Mouse (Mus musculus): ENCODE measurements around the gene Tmem109. TPM values are rescaled to one million over a fixed set of nuclear protein-coding genes. Genes with fewer than 3 reads are reported as not detected.
A peak's percentile ranks its signal among the peaks of the same experiment; 100 is the strongest.

Gene Tmem109
- polyA plus RNA-seq, 1 experiment from 2014 or later = 145 TPM

DNA sequence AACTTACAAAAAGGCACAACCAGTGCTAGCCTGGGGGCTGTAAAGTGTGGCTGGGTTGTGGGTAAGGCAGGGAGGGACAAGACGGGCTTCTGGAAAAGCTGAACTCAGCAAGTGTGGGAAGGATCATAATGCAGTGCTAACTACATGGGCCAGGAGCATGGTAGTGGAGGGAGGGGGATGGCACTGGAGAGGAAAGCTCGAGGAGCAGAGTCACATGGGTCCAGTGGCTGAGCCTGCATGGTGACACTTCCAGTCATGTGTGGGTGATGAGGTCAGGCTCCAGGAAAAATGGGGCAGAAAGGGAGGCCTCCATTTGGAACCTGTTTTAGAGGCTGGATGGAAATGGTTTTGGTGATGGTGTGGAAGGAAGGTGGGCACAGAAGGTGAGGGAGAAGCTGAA, 25.3 kb downstream of the Tmem109 start:
- Histone ChIP-seq H3K27ac (ENCODE audit: low read length) (no peak overlapping the region), H3K36me3 (ENCODE audit: control insufficient read depth, insufficient read depth, low read length) (peaks cover 30% of the 10 kb centered on the region), H3K9me3 (ENCODE audit: control insufficient read depth, low read length) (no peaks in the 10 kb centered on the region), H3K4me2 (ENCODE audit: low read depth, low read length) (no peak overlapping the region), H3K4me3 (ENCODE audit: low read length) (no peak overlapping the region), H3K4me1 (replicated peaks; ENCODE audit: control insufficient read depth, insufficient read depth, low read length) (no peaks in the 10 kb centered on the region), H3K9ac (ENCODE audit: low read length) (no peak overlapping the region), H3K27me3 (ENCODE audit: control insufficient read depth, insufficient read depth, low read depth, low read length) (no peaks in the 10 kb centered on the region)
- ATAC-seq (ENCODE audit: low read depth) = no peak
- 35% methylated on average over 2 of the region's 2 CpGs for WGBS

DNA sequence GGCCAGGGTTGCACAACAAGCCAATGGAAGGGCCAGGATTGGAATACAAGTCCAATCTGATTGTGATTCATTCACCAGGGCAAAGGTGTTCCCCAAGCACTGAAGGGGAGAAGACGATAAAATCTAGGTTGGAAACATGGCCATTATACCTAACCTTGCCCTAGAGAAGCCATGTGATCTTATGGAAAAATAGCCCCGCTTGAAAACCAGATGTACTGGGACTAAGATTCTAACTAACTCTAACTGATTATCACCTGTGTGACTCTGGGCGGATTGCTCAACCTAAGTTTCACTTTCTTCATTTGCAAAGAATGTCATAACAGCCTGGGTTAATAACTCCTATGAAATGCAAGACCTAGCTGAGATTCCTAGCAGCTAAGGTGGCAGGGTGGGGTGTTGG, 26.4 kb downstream of the Tmem109 start:
- Histone ChIP-seq H3K9me3 (ENCODE audit: control insufficient read depth, low read length) (no peaks in the 10 kb centered on the region), H3K27me3 (ENCODE audit: control insufficient read depth, insufficient read depth, low read depth, low read length) (no peaks in the 10 kb centered on the region), H3K4me1 (replicated peaks; ENCODE audit: control insufficient read depth, insufficient read depth, low read length) (no peaks in the 10 kb centered on the region), H3K4me3 (ENCODE audit: low read length) (no peak overlapping the region), H3K9ac (ENCODE audit: low read length) (no peak overlapping the region), H3K4me2 (ENCODE audit: low read depth, low read length) (no peak overlapping the region), H3K36me3 (ENCODE audit: control insufficient read depth, insufficient read depth, low read length) (peaks cover 21% of the 10 kb centered on the region), H3K27ac (ENCODE audit: low read length) (no peak overlapping the region)
- ATAC-seq (ENCODE audit: low read depth) = no peak
- WGBS = 69% methylated on average over 3 of the region's 3 CpGs

DNA sequence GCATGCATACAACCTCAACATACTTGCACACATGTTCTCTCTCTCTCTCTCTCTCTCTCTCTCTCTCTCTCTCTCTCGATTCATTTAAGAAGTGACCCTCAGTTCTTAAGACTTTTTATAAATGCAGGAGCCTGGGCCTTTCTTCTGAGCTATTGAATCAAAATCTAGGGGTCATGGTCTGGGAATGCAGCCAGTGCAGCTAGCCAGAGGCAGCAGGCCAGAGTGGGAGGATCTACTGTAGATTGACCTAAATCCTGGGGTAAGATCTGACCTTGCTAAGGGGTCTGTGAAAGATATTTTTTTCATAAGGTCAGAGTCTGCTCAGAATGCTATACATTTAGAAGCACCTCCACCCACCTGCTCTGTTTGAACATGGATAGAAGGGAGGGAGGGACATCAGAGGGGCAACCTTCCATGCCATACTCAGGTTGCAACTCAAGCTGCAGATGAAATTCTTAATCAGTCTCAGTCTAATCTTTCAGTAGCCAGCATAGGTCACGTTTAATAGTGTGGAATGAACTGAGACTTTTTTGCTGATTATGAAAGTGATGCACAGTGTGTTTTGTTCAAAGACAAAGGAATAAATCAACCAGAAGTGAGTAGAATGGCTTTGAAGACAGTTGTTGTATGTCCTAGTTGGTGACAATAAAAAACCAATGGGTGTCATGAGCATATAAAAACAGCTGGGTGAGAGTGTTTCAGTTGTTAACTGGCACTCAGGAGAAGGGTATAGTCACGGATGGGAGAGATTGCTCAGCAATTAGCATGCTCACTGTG, 34.3 kb downstream of the Tmem109 start:
- WGBS = 40% methylated on average over 3 of the region's 3 CpGs
- no peak overlapping the region for H3K4me2 ChIP-seq (ENCODE audit: low read depth, low read length)
- no peaks in the 10 kb centered on the region for H3K9me3 ChIP-seq (ENCODE audit: control insufficient read depth, low read length)

DNA sequence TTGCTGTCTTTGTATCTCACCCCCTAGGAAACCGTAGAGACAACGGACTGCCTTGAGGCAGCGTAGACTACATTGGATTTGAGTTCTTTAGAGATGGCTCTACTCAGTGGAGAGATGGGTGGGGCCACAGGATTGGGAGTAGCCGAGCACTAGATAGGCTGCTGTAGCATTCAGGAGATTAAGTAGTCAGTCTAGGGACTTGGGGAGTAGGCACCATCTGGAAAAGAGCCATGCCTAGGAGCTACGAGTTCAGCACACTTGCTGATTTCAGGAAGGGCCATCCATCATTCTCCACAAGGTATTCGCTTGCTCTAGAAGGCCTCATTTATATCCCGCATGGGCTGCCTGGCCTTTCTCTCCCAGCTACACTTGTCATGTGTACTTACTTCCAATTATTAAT, 35.7 kb downstream of the Tmem109 start:
- Histone ChIP-seq H3K4me1 (replicated peaks; ENCODE audit: control insufficient read depth, insufficient read depth, low read length) (peaks cover 7% of the 10 kb centered on the region; the same call in 1 of the 2 replicates), H3K27ac (ENCODE audit: low read length) (no peak overlapping the region), H3K4me3 (ENCODE audit: low read length) (no peak overlapping the region), H3K36me3 (ENCODE audit: control insufficient read depth, insufficient read depth, low read length) (no peaks in the 10 kb centered on the region), H3K9ac (ENCODE audit: low read length) (no peak overlapping the region), H3K9me3 (ENCODE audit: control insufficient read depth, low read length) (no peaks in the 10 kb centered on the region), H3K27me3 (ENCODE audit: control insufficient read depth, insufficient read depth, low read depth, low read length) (no peaks in the 10 kb centered on the region), H3K4me2 (ENCODE audit: low read depth, low read length) (no peak overlapping the region)
- 60% methylated on average over 7 of the region's 7 CpGs for WGBS
- no peak for ATAC-seq (ENCODE audit: low read depth)

More for the DNA sequence above, 34.3 kb downstream of the Tmem109 start:
- Histone ChIP-seq H3K36me3 (ENCODE audit: control insufficient read depth, insufficient read depth, low read length) (no peaks in the 10 kb centered on the region), H3K9ac (ENCODE audit: low read length) (no peak overlapping the region), H3K4me1 (replicated peaks; ENCODE audit: control insufficient read depth, insufficient read depth, low read length) (peaks cover 7% of the 10 kb centered on the region; the same call in 1 of the 2 replicates), H3K27me3 (ENCODE audit: control insufficient read depth, insufficient read depth, low read depth, low read length) (no peaks in the 10 kb centered on the region), H3K27ac (ENCODE audit: low read length) (no peak overlapping the region), H3K4me3 (ENCODE audit: low read length) (no peak overlapping the region)
- peak; percentile 65; the same call in 1 of the 2 replicates for ATAC-seq (ENCODE audit: low read depth)

DNA sequence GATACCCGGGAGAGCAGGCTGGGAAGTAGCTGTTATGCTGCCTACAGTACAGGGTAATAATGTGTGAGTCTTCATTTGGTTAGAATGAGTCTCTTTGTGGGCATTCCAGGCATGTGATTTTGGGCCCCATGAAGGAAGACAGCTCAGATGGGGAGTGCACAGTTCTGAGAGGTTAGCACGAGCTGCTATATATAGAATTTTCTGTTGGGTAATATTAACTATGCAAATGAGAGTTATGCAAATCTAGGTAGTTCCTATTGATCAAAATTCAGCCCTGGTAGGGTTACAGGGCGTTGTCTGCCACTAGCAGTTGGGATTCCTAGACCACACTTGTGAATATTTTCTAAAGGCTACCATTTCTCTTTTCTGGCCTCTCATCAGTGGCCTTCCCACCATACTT, 36.3 kb downstream of the Tmem109 start:
- Histone ChIP-seq H3K27ac (ENCODE audit: low read length) (no peak overlapping the region), H3K4me3 (ENCODE audit: low read length) (no peak overlapping the region), H3K4me1 (replicated peaks; ENCODE audit: control insufficient read depth, insufficient read depth, low read length) (peaks cover 7% of the 10 kb centered on the region; the same call in 1 of the 2 replicates), H3K9ac (ENCODE audit: low read length) (no peak overlapping the region), H3K36me3 (ENCODE audit: control insufficient read depth, insufficient read depth, low read length) (no peaks in the 10 kb centered on the region), H3K27me3 (ENCODE audit: control insufficient read depth, insufficient read depth, low read depth, low read length) (no peaks in the 10 kb centered on the region), H3K4me2 (ENCODE audit: low read depth, low read length) (no peak overlapping the region), H3K9me3 (ENCODE audit: control insufficient read depth, low read length) (no peaks in the 10 kb centered on the region)
- WGBS = 81% methylated on average over 3 of the region's 3 CpGs
- no peak for ATAC-seq (ENCODE audit: low read depth)

DNA sequence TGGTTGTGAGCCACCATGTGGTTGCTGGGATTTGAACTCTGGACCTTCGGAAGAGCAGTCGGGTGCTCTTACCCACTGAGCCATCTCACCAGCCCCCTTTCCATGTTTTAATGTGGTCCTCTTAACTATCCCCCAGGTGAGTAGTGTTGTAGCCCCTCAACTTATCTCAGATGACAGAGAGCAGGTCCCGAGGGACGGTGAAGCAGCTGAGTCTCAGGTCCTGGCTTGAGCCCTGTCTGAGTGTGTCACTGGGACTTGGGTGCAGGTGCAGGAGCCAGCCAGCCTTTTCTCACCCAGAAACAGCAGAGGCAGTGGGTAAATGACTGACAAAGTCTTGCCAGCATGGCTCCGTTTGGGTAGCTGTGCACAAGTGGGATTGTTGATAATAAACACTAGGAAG, 37.6 kb downstream of the Tmem109 start:
- Histone ChIP-seq H3K27ac (ENCODE audit: low read length) (no peak overlapping the region), H3K4me2 (ENCODE audit: low read depth, low read length) (no peak overlapping the region), H3K4me1 (replicated peaks; ENCODE audit: control insufficient read depth, insufficient read depth, low read length) (peaks cover 7% of the 10 kb centered on the region; the same call in 1 of the 2 replicates), H3K36me3 (ENCODE audit: control insufficient read depth, insufficient read depth, low read length) (no peaks in the 10 kb centered on the region), H3K9ac (ENCODE audit: low read length) (no peak overlapping the region), H3K9me3 (ENCODE audit: control insufficient read depth, low read length) (no peaks in the 10 kb centered on the region), H3K4me3 (ENCODE audit: low read length) (no peak overlapping the region), H3K27me3 (ENCODE audit: control insufficient read depth, insufficient read depth, low read depth, low read length) (no peaks in the 10 kb centered on the region)
- WGBS = 84% methylated on average over 5 of the region's 5 CpGs
- ATAC-seq (ENCODE audit: low read depth) = no peak

DNA sequence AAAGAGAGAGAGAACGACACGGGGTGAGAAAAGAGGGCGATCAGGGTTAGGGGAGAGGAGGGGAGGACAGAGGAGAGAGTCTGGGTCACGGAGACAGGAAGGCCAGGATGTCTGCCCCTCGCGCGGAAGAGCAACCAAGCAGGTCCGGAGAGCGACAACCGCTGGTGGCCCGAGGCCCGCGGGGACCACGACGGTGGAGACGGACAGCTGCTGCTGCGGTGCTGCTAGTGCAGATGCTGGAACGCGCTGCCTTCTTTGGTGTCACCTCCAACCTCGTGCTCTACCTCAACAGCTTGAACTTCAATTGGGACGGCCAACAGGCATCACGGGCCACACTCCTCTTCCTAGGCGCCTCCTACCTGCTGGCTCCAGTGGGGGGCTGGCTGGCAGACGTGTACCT, 38.9 kb downstream of the Tmem109 start:
- Histone ChIP-seq H3K4me2 (ENCODE audit: low read depth, low read length) (no peak overlapping the region), H3K9ac (ENCODE audit: low read length) (no peak overlapping the region), H3K27me3 (ENCODE audit: control insufficient read depth, insufficient read depth, low read depth, low read length) (no peaks in the 10 kb centered on the region), H3K36me3 (ENCODE audit: control insufficient read depth, insufficient read depth, low read length) (no peaks in the 10 kb centered on the region), H3K4me1 (replicated peaks; ENCODE audit: control insufficient read depth, insufficient read depth, low read length) (peaks cover 6% of the 10 kb centered on the region; the same call in 1 of the 2 replicates), H3K9me3 (ENCODE audit: control insufficient read depth, low read length) (no peaks in the 10 kb centered on the region), H3K27ac (ENCODE audit: low read length) (no peak overlapping the region), H3K4me3 (ENCODE audit: low read length) (no peak overlapping the region)
- WGBS = 43% methylated on average over 24 of the region's 24 CpGs
- no peak for ATAC-seq (ENCODE audit: low read depth)

DNA sequence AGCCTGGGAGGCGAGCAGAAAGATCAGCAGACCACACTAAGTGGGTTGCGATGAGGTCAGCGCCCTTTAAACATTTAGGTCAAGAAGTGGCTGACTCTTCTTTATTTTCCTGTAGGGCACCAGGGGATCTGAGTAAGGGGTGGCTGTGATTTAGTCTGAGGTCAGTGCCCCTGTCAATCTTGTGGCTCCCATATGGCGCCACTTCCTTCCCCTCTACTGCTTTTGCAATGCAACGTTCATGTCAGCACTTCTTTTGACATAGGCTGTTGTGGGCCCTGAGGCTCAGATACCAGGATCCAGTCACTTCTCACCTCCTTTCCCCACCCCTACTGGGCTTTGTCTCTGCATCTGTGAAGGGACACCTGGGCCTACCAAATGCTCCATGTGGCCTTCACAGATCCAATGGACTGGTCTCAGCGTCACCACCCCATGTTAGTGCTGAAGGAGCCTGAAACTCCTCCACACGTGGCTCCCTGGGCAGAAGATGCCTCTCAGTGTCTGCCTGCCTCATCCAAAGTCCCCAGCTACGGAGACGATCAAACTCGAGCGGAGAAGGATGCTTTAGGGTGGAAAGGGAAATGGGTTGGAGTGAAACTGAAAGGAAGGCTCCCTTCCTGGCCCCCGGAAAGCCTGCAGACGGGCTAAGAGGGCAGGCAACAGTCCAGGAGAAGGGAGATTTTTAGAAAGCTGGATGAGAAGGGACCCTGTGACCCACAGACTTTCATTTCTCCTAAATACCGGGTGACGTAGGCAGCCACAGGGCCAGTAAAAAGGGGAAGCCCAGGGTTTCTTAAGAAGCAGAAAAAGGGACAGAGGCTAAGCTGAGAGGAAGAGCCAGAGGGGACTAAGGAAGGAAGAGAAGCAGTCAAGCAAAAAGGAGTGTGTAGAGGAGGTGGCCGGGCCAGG, 39.8 kb downstream of the Tmem109 start:
- Histone ChIP-seq H3K9ac (ENCODE audit: low read length) (peak overlapping the region; percentile 25; the same call in 1 of the 2 replicates), H3K27me3 (ENCODE audit: control insufficient read depth, insufficient read depth, low read depth, low read length) (no peaks in the 10 kb centered on the region), H3K4me1 (replicated peaks; ENCODE audit: control insufficient read depth, insufficient read depth, low read length) (peaks cover 2% of the 10 kb centered on the region; the same call in 1 of the 2 replicates), H3K36me3 (ENCODE audit: control insufficient read depth, insufficient read depth, low read length) (no peaks in the 10 kb centered on the region), H3K4me3 (ENCODE audit: low read length) (no peak overlapping the region), H3K27ac (ENCODE audit: low read length) (no peak overlapping the region), H3K9me3 (ENCODE audit: control insufficient read depth, low read length) (no peaks in the 10 kb centered on the region), H3K4me2 (ENCODE audit: low read depth, low read length) (no peak overlapping the region)
- ATAC-seq (ENCODE audit: low read depth) = 0 out of 2 replicates have a peak, but pooled peaks have one; percentile 20
- 49% methylated on average over 16 of the region's 16 CpGs for WGBS
